Mouse (Mus musculus) heart, postnatal 0 days (tissue): ENCODE measurements at regions not wholly inside any gene's neighbourhood (a gene's known extent, or its start where the extent isn't known, plus 50 kb on each side); places are given as distances from the start of the nearest gene placed in this dataset.
"Not testable (repeated sequence)": the region's sequence is repeated elsewhere in the genome, so short reads cannot be mapped to it uniquely, and the experiment has no call there.

Experiments
- ATAC-seq: fragments of 200-750 bp; cut with Nextera tagmentation; 2 replicates; pipeline ENCODE4 v1.8.0; 2017; ENCODE audit warnings: low read depth, moderate number of reproducible peaks, moderate library complexity; ENCODE audit not compliant: insufficient read depth
- DNase-seq: peaks from one replicate; pipeline ENCODE4 v3.0.0-alpha.2; 2016; ENCODE audit warnings: low spot score
- H3K27ac ChIP-seq: fragments of 300-500 bp; sonication (generic); 2 replicates; pipeline ENCODE4 v1.5.1; 2014; ENCODE audit warnings: low read depth, mild to moderate bottlenecking
- H3K27me3 ChIP-seq: fragments of 300-500 bp; sonication (generic); 2 replicates; pipeline ENCODE4 v1.6.1; 2014; ENCODE audit warnings: low read length, mixed read lengths; ENCODE audit not compliant: control insufficient read depth, insufficient read depth
- H3K36me3 ChIP-seq: fragments of 300-500 bp; sonication (generic); replicated peaks from 2 replicates; pipeline ENCODE4 v1.6.1; 2014; ENCODE audit warnings: low read length, mixed read lengths; ENCODE audit not compliant: control insufficient read depth, insufficient read depth
- H3K4me1 ChIP-seq: fragments of 300-500 bp; sonication (generic); 2 replicates; pipeline ENCODE4 v1.6.1; 2014; ENCODE audit warnings: antibody characterized with exemption; ENCODE audit not compliant: control insufficient read depth, insufficient read depth
- H3K4me2 ChIP-seq: fragments of 300-500 bp; sonication (generic); 2 replicates; pipeline ENCODE4 v1.6.1; 2014; ENCODE audit warnings: low read depth, mild to moderate bottlenecking, low read length, moderate library complexity
- H3K4me3 ChIP-seq: fragments of 300-500 bp; sonication (generic); 2 replicates; pipeline ENCODE4 v1.5.1; 2014; ENCODE audit warnings: low read depth, low read length
- H3K9ac ChIP-seq: fragments of 300-500 bp; sonication (generic); replicated peaks from 2 replicates; pipeline ENCODE4 v1.6.1; 2014; ENCODE audit warnings: low read depth, low read length, mixed read lengths
- H3K9me3 ChIP-seq: fragments of 300-500 bp; sonication (generic); replicated peaks from 2 replicates; pipeline ENCODE4 v1.6.1; 2016; ENCODE audit warnings: low read length; ENCODE audit not compliant: control insufficient read depth
- CTCF ChIP-seq: IDR thresholded peaks from 2 replicates; pipeline ENCODE4 v1.5.1; 2016; ENCODE audit warnings: antibody characterized with exemption, control low read depth, low read depth
- EP300 ChIP-seq: IDR thresholded peaks from 2 replicates; pipeline ENCODE4 v1.6.1; 2016; ENCODE audit warnings: antibody characterized with exemption, low read depth
- whole genome bisulfite sequencing: fragments of 180-500 bp; shearing (Covaris S2); extraction: QIAGEN DNeasy Blood & Tissue Kit; methylation state at CpG from one replicate; pipeline ENCODE4 v1.1.7; 2014; 5-methylcytosine and 5-hydroxymethylcytosine counted together

DNA sequence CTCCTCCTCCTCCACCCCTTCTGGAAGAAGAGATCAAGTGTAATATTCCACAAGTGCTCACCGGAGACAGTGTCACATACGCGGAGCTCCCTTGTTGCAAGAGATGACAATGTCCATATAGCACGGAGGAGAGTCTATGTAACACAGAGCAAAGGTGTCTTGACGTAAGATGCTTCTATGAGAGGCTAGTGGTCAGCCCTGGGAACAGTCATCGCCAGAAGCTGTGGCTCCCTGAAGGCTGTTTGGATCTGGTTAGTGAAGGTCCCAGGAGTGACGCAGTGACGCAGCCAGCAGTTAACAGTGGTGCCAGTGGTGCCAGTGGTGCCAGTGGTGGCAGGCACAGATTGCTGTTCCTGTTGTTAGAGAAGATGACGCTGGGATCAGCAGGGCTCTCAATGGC, 66.9 kb downstream of the Twistnb start:
- Histone ChIP-seq H3K27ac (no peak overlapping the region), H3K9me3 (no peaks in the 10 kb centered on the region), H3K9ac (no peak overlapping the region), H3K4me3 (no peak overlapping the region), H3K4me1 (no peaks in the 10 kb centered on the region), H3K4me2 (no peak overlapping the region), H3K36me3 (no peaks in the 10 kb centered on the region), H3K27me3 (no peaks in the 10 kb centered on the region)
- ATAC-seq = no peak
- DNase-seq = no peak
- WGBS = 84% methylated on average over 9 of the region's 9 CpGs
- no peak for TF ChIP-seq EP300
- TF ChIP-seq CTCF = no peak

DNA sequence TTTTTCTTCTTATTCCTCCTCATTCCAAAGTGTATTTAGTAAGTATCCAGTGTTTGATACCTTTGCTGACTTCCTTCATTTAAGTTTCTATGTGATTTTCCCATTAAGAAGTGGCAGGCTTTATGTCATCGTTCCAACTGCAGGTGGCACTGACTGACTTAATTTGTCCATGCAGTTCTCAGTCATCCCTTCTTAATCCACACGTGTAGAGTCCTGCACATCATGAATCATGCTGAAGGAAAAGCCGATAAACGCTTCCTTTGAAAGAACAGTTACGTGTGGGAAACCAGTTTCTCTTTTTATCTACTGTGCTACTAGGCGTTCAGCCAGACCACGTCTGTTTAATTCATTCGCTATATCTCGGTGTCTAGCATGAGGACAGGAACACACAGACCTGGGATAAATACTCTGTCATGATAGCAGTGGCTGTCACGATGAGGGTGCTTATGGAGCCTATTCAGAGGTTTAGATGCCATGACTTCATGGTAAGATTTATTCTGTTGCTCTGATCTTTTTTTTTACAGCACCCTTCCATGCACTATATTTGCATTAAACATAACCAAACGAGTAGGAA, 68.0 kb downstream of the Twistnb start:
- DNase-seq = peak; percentile 11
- no peak overlapping the region for H3K9ac ChIP-seq
- H3K27me3 ChIP-seq = no peaks in the 10 kb centered on the region
- no peaks in the 10 kb centered on the region for H3K9me3 ChIP-seq
- H3K4me2 ChIP-seq = peak overlapping the region; percentile 32
- no peak overlapping the region for H3K4me3 ChIP-seq
- H3K36me3 ChIP-seq = no peaks in the 10 kb centered on the region
- no peak overlapping the region for H3K27ac ChIP-seq
- ATAC-seq = no peak
- WGBS = 30% methylated on average over 11 of the region's 11 CpGs
- TF ChIP-seq CTCF (peak; percentile 34), EP300 (no peak)
- H3K4me1 ChIP-seq = no peaks in the 10 kb centered on the region

DNA sequence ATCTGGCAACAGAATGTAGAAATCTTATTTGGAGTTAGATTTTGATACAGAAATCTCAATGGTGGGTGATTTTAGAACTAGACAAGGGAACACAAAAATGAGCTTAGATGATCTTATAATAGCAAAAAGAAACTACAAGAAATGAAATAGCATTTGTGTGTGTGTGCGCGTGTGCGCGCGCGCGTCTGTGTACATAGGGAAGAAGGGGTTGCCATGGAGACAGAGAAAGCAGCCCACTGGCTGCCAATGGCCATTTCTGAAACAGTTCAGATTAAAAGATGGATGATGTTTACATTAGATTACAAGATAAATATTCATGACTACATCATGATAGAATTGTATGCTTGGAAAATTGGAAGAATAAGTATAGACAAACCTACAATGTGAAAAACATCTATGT, 112.1 kb downstream of the Twistnb start:
- DNase-seq (no peak), ATAC-seq (no peak)
- Histone ChIP-seq H3K27ac (no peak overlapping the region), H3K9me3 (no peaks in the 10 kb centered on the region), H3K36me3 (no peaks in the 10 kb centered on the region), H3K27me3 (no peaks in the 10 kb centered on the region), H3K9ac (no peak overlapping the region), H3K4me3 (no peak overlapping the region), H3K4me2 (no peak overlapping the region), H3K4me1 (no peaks in the 10 kb centered on the region)
- TF ChIP-seq CTCF = no peak
- TF ChIP-seq EP300 = no peak
- WGBS = 96% methylated on average over 7 of the region's 7 CpGs

DNA sequence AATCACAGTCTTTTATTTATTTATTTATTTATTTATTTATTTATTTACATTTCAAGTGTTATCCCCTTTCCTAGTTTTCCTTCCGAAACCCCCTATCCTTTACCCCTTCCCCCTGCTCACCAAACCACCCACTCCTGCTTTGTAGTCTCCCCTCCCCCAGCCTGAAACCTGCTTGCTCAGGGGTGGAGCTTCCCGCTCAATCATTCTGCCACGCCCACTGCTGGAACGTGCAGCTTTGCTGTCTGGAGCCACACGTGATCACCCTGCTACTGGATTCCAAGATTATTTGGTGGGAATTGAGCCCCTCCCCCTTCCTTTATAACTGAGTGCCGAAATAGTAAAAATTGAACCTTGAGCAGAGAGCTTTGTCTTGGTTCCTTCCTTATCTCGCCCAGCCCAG, 122.2 kb downstream of the Twistnb start:
- not testable (repeated sequence) for H3K27ac ChIP-seq, DNase-seq, H3K4me2 ChIP-seq, ATAC-seq, H3K9me3 ChIP-seq, H3K36me3 ChIP-seq, H3K27me3 ChIP-seq, H3K4me3 ChIP-seq, H3K4me1 ChIP-seq, H3K9ac ChIP-seq
- 50% methylated on average over 7 of the region's 7 CpGs for WGBS

DNA sequence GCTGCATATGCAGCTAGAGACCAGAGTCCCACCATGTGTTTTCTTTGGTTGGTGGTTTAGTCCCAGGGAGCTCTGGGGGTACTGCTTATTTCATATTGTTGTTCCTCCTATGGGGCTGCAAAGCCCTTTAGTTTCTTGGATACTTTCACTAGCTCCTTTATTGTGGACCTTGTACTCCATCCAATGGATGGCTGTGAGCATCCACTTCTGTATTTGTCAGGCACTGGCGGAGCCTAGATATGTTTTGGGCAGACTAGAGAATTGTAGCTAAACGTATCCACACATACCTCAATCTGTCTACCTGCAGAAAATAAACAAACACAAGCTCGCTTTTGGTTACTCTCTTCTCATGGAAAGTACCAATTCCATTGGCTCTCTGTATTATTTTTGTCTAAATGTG, 122.8 kb downstream of the Twistnb start:
- no peak for ATAC-seq
- H3K4me2 ChIP-seq = no peak overlapping the region
- TF ChIP-seq EP300 (no peak), CTCF (no peak)
- no peak overlapping the region for H3K4me3 ChIP-seq
- 85% methylated on average over 3 of the region's 3 CpGs for WGBS
- H3K27me3 ChIP-seq = no peaks in the 10 kb centered on the region
- no peak overlapping the region for H3K9ac ChIP-seq
- no peaks in the 10 kb centered on the region for H3K36me3 ChIP-seq
- H3K27ac ChIP-seq = no peak overlapping the region
- H3K4me1 ChIP-seq = no peaks in the 10 kb centered on the region
- no peak for DNase-seq
- no peaks in the 10 kb centered on the region for H3K9me3 ChIP-seq

DNA sequence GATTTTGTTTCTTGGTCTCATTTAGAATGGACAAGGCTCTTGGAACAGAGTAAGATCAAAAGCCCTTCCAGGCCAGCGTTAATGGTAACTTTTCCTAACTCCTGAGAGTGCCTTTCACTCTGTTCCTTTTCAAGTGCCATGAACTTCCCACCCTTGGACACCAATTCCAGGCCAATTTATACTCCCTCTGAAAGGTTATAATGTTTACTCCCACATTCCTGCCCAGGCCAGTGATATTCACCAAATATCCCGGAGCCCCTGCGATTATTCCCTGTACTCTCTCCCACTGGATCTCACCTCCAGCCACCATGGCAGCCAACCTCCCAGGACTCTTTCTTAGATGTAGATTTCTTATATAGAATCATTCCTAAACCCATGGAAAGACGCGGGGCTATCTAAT, 123.2 kb downstream of the Twistnb start:
- no peaks in the 10 kb centered on the region for H3K4me1 ChIP-seq
- H3K4me3 ChIP-seq = no peak overlapping the region
- H3K36me3 ChIP-seq = no peaks in the 10 kb centered on the region
- ATAC-seq (no peak), DNase-seq (no peak)
- H3K27ac ChIP-seq = no peak overlapping the region
- no peaks in the 10 kb centered on the region for H3K9me3 ChIP-seq
- H3K27me3 ChIP-seq = no peaks in the 10 kb centered on the region
- 88% methylated on average over 5 of the region's 5 CpGs for WGBS
- H3K9ac ChIP-seq = no peak overlapping the region
- TF ChIP-seq EP300 (no peak), CTCF (no peak)
- H3K4me2 ChIP-seq = no peak overlapping the region
